Mouse (Mus musculus): ENCODE results near the gene Slc34a1. TPM values are rescaled to one million over a fixed set of nuclear protein-coding genes. Genes with fewer than 3 reads are reported as not detected.

Gene Slc34a1
- total RNA-seq, 2 experiments from 2014 or later, result not detected

DNA sequence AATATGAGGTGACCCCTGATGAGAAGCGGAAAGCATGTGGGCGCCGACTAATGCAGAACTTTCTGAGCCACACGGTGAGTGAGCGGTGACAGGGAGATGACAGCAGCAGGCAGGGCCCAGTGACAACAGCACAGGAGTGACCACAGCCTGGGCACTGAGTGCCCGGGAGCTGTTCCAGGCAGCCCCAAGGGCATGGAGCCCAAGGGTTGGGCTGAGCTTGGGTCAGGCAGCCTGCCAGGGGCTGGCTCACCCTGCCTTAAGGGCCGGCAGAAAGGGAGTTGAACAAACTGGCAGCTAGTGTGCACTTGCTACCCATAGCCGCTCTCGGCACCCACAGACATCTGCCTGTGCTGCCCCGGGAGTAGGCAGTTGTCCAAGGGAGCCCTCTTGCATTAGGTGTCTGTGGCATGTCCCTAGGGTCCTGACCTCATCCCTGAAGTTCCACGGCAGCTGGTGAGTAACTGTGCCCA lies 52.6 kb downstream of the Slc34a1 start:
- intact Hi-C loops (cut with DNase I), result loop anchor here (2.0 kb wide), 2 partner anchors 18 to 62 kb away; partner anchors contain the start of gene Pdlim7
- Histone ChIP-seq H3K4me3 (peak overlapping the region; percentile 43), H3K27ac (peak overlapping the region; percentile 89)
- no peak for TF ChIP-seq CTCF (IDR thresholded peaks at IDR 0.05)
- DNase-seq, result peak; percentile 94

DNA sequence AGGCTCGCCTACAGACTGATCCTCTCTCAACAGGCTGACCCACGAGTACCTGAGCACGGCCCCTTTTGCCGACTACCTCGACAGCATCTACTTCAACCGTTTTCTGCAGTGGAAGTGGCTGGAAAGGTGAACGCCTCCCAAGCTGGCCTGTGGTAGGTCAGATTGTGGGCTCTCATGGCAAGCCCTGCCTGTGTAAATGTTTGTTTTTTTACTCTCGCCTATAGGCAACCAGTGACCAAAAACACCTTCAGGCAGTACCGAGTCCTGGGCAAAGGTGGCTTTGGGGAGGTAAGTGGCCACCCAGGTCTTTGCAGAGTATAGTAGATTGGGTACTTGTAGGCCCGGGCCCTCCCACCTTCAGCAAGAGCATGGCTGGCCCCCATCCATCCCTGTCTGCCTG lies 53.3 kb downstream of the Slc34a1 start:
- Histone ChIP-seq H3K27ac (peak overlapping the region; percentile 89), H3K4me3 (peak overlapping the region; percentile 37)
- no peak for DNase-seq
- intact Hi-C loops (cut with DNase I), result loop anchor here (2.0 kb wide), 2 partner anchors 18 to 62 kb away; partner anchors contain the start of gene Pdlim7
- no peak for TF ChIP-seq CTCF (IDR thresholded peaks at IDR 0.05)

DNA sequence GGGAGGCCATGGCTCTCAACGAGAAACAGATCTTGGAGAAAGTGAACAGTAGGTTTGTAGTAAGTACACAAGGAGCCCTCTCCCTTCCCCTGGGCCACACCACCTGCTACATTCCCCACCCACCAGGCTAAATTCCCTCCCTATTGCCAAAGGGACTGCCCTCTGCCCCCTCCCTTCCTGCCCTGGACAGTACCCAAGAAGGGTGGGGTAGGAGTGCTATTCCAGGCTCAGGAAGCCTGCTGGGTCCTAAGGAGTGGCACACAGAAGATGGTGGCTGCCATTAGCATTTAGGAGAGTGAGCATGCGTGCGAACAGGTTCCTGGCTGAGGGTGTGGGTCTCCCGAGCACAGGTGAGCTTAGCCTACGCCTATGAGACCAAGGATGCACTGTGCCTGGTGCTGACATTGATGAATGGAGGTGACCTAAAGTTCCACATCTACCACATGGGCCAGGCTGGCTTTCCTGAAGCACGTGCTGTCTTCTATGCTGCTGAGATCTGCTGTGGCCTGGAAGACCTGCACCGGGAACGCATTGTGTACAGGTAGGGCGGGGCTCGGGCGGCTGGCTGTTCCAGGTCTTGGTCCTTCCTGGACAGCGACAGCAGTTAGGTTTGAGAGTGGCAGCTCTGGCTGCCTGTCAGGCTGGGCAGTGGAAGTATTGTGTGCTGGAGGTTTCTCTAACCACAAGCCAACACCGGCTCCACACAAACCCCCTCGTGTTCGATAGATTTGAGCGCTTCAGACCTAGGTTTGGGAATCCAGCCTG lies 54.0 kb downstream of the Slc34a1 start:
- TF ChIP-seq CTCF (IDR thresholded peaks at IDR 0.05), result no peak
- intact Hi-C loops (cut with DNase I), result loop anchor here (2.0 kb wide), 2 partner anchors 17 to 61 kb away; partner anchors contain the start of gene Pdlim7
- Histone ChIP-seq H3K27ac (peak overlapping the region; percentile 89), H3K4me3 (peak overlapping the region; percentile 37)
- DNase-seq, result peak; percentile 75

DNA sequence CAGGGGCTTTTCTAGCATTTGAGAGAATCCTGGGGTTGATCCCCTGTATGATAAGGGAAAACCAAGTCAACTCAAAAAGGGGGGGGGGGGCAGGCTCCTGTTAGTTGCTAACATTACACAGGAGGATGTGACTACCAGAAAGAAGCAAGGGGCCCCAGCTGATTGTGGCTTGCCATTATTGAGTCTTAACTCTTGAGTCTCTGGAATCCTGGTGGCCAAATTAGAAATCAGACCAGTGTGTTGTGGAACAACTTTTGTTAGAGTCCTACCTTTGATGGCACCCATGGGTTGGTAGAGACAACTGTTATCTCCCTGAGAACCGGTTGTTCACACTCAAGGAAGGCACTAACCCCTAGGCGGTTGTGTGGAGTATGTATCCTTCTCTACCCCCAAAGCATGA lies 65.0 kb downstream of the Slc34a1 start:
- Histone ChIP-seq H3K27ac (no peak overlapping the region), H3K4me3 (no peak overlapping the region)
- no peak for DNase-seq
- TF ChIP-seq CTCF (IDR thresholded peaks at IDR 0.05), result no peak
- intact Hi-C loops (cut with DNase I), result no loop called here

- no peak for DNase-seq
- intact Hi-C loops (cut with DNase I), result no loop called here
Observed at GRCm38 (mm10) chr13:55463399-55464026, 65.5 kb downstream of the Slc34a1 start.

DNA sequence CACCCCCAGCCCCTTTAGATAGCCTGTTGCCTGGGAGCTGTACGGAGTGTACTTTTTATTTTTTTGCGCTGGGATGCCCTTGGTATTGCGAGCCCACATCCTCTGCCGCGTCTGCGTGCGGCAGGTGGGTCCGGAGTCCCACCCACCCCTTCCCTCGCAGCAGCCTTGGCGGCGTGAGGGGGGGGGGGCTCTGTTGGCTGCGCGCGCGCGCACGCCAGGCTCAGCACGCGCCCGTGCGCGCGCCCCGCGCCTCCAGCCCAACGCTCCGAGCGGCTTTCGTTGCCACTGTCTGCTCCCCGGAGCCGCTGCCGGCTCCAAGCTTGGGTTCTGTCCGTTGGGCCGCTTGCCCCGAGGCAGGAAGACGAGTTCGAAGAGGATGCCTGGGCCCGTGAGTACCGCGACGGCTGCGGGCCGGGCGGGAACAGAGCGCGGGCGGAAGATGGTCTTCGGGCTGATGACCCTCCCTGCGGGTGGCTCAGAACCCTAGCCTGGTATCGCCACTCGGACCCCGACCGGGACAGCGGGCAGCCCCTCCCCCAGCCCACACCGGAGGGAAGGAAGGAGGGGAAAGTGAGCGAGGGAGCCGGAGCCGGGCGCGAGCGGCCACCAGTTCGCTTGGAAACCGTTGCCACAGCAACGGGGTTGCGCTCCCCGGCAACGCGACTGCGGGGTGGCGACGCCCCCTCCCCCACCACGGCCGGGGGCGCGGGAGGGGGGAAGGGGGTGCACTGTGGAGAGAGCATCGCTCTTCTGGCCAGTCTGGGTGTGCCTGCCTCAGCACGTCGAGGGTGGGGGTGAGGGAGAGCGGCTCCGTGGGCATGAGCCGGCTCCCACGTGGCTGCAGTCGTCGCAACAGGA lies 66.3 kb downstream of the Slc34a1 start, which contains the start of gene Prr7:
TSS of gene Prr7 (plus strand) at position 241 of the 858 bp plus-strand sequence.
- no peak for TF ChIP-seq CTCF (IDR thresholded peaks at IDR 0.05)
- peak within 1 kb of the TSS; percentile 81 for H3K4me3 ChIP-seq
- intact Hi-C loops (cut with DNase I), result no loop called here
- H3K27ac ChIP-seq, result peak within 1 kb of the TSS; percentile 65
- DNase-seq, result peak; percentile 63

More at GRCm38 (mm10) chr13:55463399-55464026, 65.5 kb downstream of the Slc34a1 start:
- Histone ChIP-seq H3K27ac (peak overlapping the region; percentile 65; the same call in 1 of the 2 replicates), H3K4me3 (peak overlapping the region; percentile 81)
- no peak for TF ChIP-seq CTCF (IDR thresholded peaks at IDR 0.05)

DNA sequence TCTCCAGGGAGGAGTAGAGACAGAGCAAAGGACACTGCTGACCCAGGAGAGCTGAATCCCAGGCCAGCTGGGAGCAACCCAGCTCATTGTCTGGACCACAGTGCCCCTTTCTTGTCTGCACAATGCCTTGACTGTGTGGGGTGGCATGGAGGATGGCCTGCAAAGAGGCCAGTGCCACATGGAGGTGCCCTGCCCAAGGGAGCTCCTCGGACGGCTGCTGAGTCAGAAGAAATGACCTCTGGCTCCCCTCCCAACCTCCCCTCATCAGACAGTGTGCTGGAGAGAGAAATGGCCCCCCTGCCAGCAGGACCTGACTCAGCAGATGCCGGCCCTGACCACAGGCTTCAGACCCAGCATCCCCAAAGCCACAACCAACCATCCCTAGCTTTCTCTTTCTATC lies 67.2 kb downstream of the Slc34a1 start:
- Histone ChIP-seq H3K4me3 (no peak overlapping the region), H3K27ac (0 out of 2 replicates have a peak overlapping the region, but pooled peaks have one; percentile 12)
- no peak for TF ChIP-seq CTCF (IDR thresholded peaks at IDR 0.05)
- no peak for DNase-seq
- intact Hi-C loops (cut with DNase I), result no loop called here

Small RNA genes lying within 50 kb of the gene (microRNA-seq; reads per million reads assigned to microRNA genes)
- not detected for gene Mir6943

Other genes with a start within 250 kb of the Slc34a1 start
- gene Fgfr4, start 245.5 kb upstream of the Slc34a1 start, total RNA-seq (2021), result 1 to 10 TPM; 2.1 to 2.3 TPM
- 10 to 100 TPM; 49.5 to 56.7 TPM for gene Nsd1, start 188.4 kb upstream of the Slc34a1 start, total RNA-seq (2021)
- gene Prelid1, start 77.7 kb upstream of the Slc34a1 start, total RNA-seq (2021), result 10 to 100 TPM; 15.6 to 19.6 TPM
- gene Rab24, start 76.2 kb upstream of the Slc34a1 start, total RNA-seq (2021), result 10 to 100 TPM; 29.2 to 33.5 TPM
- gene Mxd3, start 68.4 kb upstream of the Slc34a1 start, total RNA-seq (2021), result not detected
- 10 to 100 TPM; 36.7 to 42.3 TPM for gene Lman2, start 35.4 kb upstream of the Slc34a1 start, total RNA-seq (2021)
- under 1 TPM in 1 of 2 experiments, not detected in 1; 0.20 TPM for gene Rgs14, start 28.5 kb upstream of the Slc34a1 start, total RNA-seq (2021)
- not detected for gene Pfn3, start 17.0 kb downstream of the Slc34a1 start, total RNA-seq (2021)
- gene F12, start 28.6 kb downstream of the Slc34a1 start, total RNA-seq (2021), result not detected
- gene Grk6, start 46.9 kb downstream of the Slc34a1 start, total RNA-seq (2021), result 1 to 10 TPM; 9.6 to 10.0 TPM
- gene Prr7, start 66.1 kb downstream of the Slc34a1 start, total RNA-seq (2021), result under 1 TPM; 0.18 to 0.22 TPM
- 1 to 10 TPM; 4.9 to 7.7 TPM for gene Dbn1, start 89.9 kb downstream of the Slc34a1 start, total RNA-seq (2021)
- 100 to 1,000 TPM; 424 to 537 TPM for gene Pdlim7, start 115.5 kb downstream of the Slc34a1 start, total RNA-seq (2021)
- 1 to 10 TPM in 1 of 2 experiments, under 1 TPM in 1; 0.77 to 1.5 TPM for gene Dok3, start 131.1 kb downstream of the Slc34a1 start, total RNA-seq (2021)
- 10 to 100 TPM; 10.6 to 11.5 TPM for gene Ddx41, start 138.5 kb downstream of the Slc34a1 start, total RNA-seq (2021)
- gene Fam193b, start 172.9 kb downstream of the Slc34a1 start, total RNA-seq (2021), result 10 to 100 TPM; 14.4 to 16.6 TPM
- gene Tmed9, start 175.5 kb downstream of the Slc34a1 start, total RNA-seq (2021), result 10 to 100 TPM; 53.3 to 77.0 TPM
- 1 to 10 TPM; 5.9 to 7.1 TPM for gene B4galt7, start 201.7 kb downstream of the Slc34a1 start, total RNA-seq (2021)
- gene Caml, start 224.8 kb downstream of the Slc34a1 start, total RNA-seq (2021), result 1 to 10 TPM; 9.7 to 9.9 TPM
- gene Ddx46, start 236.8 kb downstream of the Slc34a1 start, total RNA-seq (2021), result 10 to 100 TPM; 20.9 to 26.9 TPM

Measured in gastrocnemius, adult 2 months (tissue).